Mouse (Mus musculus) heart, postnatal 0 days (tissue): ENCODE measurements at regions not wholly inside any gene's neighbourhood (a gene's known extent, or its start where the extent isn't known, plus 50 kb on each side); places are given as distances from the start of the nearest gene placed in this dataset.

Source experiments
- CTCF ChIP-seq: IDR thresholded peaks from 2 replicates; pipeline ENCODE4 v1.5.1; 2016; ENCODE audit warnings: antibody characterized with exemption, control low read depth, low read depth
- EP300 ChIP-seq: IDR thresholded peaks from 2 replicates; pipeline ENCODE4 v1.6.1; 2016; ENCODE audit warnings: antibody characterized with exemption, low read depth

- TF ChIP-seq CTCF (no peak), EP300 (no peak)
Observed at GRCm38 (mm10) chr12:27160063-27160686, 182.2 kb downstream of the Sox11 start.
